Mouse (Mus musculus): ENCODE measurements at regions not wholly inside any gene's neighbourhood (a gene's known extent, or its start where the extent isn't known, plus 50 kb on each side); places are given as distances from the start of the nearest gene placed in this dataset.

DNA sequence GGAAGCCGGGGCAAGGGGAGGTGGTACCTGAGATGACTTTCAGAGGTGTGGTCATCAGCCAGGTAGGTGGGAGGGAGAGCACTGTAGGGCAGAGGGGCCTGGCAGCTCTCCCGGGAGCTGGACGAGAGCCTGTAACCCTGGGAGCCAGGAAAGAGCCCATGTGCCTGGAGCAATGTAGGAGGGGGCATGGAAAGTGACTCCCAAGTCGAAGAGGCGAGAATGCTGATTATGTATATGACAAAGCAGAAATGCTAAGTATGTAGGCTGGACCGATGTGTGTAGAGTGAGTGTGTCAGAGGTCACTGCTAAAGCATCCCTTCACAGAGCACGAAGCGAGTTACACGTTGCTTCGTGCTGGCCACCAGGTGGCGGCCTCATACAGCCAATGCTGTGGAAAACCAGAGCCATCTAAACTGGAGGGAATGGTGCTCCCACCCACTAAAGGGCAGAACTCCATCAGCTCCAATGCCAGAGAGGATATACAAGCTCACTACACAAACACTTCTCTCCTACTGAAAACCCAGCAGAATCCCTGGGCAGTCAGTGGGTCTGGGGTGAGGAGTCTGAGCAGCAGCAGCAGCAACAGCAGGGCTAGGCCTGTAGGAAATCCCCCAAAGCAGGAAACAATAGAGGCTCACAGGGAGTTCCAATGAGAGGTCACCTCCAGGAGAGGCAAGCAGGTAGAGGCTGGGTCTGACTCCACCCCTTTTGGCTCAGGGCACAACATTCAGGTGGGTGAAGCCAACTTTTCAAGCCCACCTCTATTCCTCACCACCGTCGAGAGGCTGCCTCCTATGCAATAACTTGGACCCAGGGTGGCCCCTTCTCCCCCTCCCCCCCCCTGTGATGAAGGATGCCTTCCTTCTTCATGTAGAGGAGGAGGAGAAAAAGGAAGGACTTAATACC, 116.9 kb upstream of the Klf14 start:
- H3K9ac ChIP-seq = no peak overlapping the region
- H3K27ac ChIP-seq (replicated peaks) = no peak overlapping the region
- ATAC-seq (ENCODE audit: insufficient read depth) = no peak
- WGBS (ENCODE audit: insufficient replicate concordance) = 43% methylated on average over 13 of the region's 13 CpGs
- no peaks in the 10 kb centered on the region for H3K36me3 ChIP-seq (replicated peaks)
- no peak overlapping the region for H3K4me2 ChIP-seq
- H3K9me3 ChIP-seq (replicated peaks) = no peaks in the 10 kb centered on the region
- no peaks in the 10 kb centered on the region for H3K27me3 ChIP-seq
- H3K4me3 ChIP-seq (replicated peaks) = no peak overlapping the region
- peaks cover 21% of the 10 kb centered on the region for H3K4me1 ChIP-seq (replicated peaks)

- no peak overlapping the region for H3K4me3 ChIP-seq (replicated peaks)
- no peaks in the 10 kb centered on the region for H3K36me3 ChIP-seq (replicated peaks)
- no peaks in the 10 kb centered on the region for H3K27me3 ChIP-seq
- 74% methylated on average over 6 of the region's 6 CpGs for WGBS (ENCODE audit: insufficient replicate concordance)
- ATAC-seq (ENCODE audit: insufficient read depth) = no peak
- H3K4me1 ChIP-seq (replicated peaks) = peaks cover 21% of the 10 kb centered on the region
- no peak overlapping the region for H3K27ac ChIP-seq (replicated peaks)
- H3K4me2 ChIP-seq = no peak overlapping the region
- no peaks in the 10 kb centered on the region for H3K9me3 ChIP-seq (replicated peaks)
- H3K9ac ChIP-seq = no peak overlapping the region
These were observed 117.6 kb upstream of the Klf14 start for GRCm38 (mm10) chr6:31076478-31076834.

GRCm38 (mm10) chr6:31077216-31077615, 118.3 kb upstream of the Klf14 start:
- Histone ChIP-seq H3K9me3 (replicated peaks) (no peaks in the 10 kb centered on the region), H3K27me3 (no peaks in the 10 kb centered on the region), H3K36me3 (replicated peaks) (no peaks in the 10 kb centered on the region), H3K9ac (no peak overlapping the region), H3K27ac (replicated peaks) (no peak overlapping the region), H3K4me3 (replicated peaks) (no peak overlapping the region), H3K4me1 (replicated peaks) (peaks cover 21% of the 10 kb centered on the region), H3K4me2 (no peak overlapping the region)
- WGBS (ENCODE audit: insufficient replicate concordance) = 40% methylated on average over 9 of the region's 9 CpGs
- no peak for ATAC-seq (ENCODE audit: insufficient read depth)

- no peaks in the 10 kb centered on the region for H3K9me3 ChIP-seq (replicated peaks)
- H3K36me3 ChIP-seq (replicated peaks) = no peaks in the 10 kb centered on the region
- no peaks in the 10 kb centered on the region for H3K27me3 ChIP-seq
- no peak overlapping the region for H3K4me2 ChIP-seq
- 57% methylated on average over 9 of the region's 9 CpGs for WGBS (ENCODE audit: insufficient replicate concordance)
- ATAC-seq (ENCODE audit: insufficient read depth) = no peak
- H3K4me3 ChIP-seq (replicated peaks) = no peak overlapping the region
- H3K9ac ChIP-seq = no peak overlapping the region
- peaks cover 21% of the 10 kb centered on the region for H3K4me1 ChIP-seq (replicated peaks)
- no peak overlapping the region for H3K27ac ChIP-seq (replicated peaks)
These were observed 118.9 kb upstream of the Klf14 start for GRCm38 (mm10) chr6:31077779-31078178.

DNA sequence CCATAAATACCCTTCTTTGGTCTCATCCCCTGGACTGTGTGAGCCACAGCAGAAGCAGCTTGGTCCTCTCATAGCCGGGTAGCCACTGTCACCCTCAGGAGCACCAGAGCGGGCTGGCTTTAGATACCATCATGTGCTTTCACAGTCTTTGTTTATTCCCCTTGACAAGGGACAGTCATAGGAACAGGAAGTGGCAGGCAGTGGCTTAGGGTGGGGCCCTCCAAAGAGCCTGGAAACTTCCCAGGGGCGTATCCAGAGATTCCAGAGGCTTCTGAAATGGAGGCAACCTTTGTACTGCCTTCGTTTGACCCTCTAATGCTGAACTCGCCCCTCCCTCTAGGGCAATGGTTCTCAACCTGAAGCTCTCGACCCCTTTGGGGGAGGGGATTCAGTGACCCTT, 119.5 kb upstream of the Klf14 start:
- H3K4me3 ChIP-seq (replicated peaks) = no peak overlapping the region
- no peaks in the 10 kb centered on the region for H3K9me3 ChIP-seq (replicated peaks)
- H3K4me2 ChIP-seq = no peak overlapping the region
- H3K27me3 ChIP-seq = no peaks in the 10 kb centered on the region
- H3K9ac ChIP-seq = no peak overlapping the region
- H3K27ac ChIP-seq (replicated peaks) = no peak overlapping the region
- ATAC-seq (ENCODE audit: insufficient read depth) = no peak
- peaks cover 21% of the 10 kb centered on the region for H3K4me1 ChIP-seq (replicated peaks)
- no peaks in the 10 kb centered on the region for H3K36me3 ChIP-seq (replicated peaks)
- WGBS (ENCODE audit: insufficient replicate concordance) = 36% methylated on average over 6 of the region's 6 CpGs

GRCm38 (mm10) chr6:31079586-31080259, 120.8 kb upstream of the Klf14 start:
- H3K4me2 ChIP-seq = no peak overlapping the region
- peaks cover 21% of the 10 kb centered on the region for H3K4me1 ChIP-seq (replicated peaks)
- H3K27me3 ChIP-seq = no peaks in the 10 kb centered on the region
- 46% methylated on average over 14 of the region's 14 CpGs for WGBS (ENCODE audit: insufficient replicate concordance)
- H3K4me3 ChIP-seq (replicated peaks) = no peak overlapping the region
- H3K9ac ChIP-seq = no peak overlapping the region
- no peak overlapping the region for H3K27ac ChIP-seq (replicated peaks)
- H3K36me3 ChIP-seq (replicated peaks) = no peaks in the 10 kb centered on the region
- H3K9me3 ChIP-seq (replicated peaks) = no peaks in the 10 kb centered on the region
- no peak for ATAC-seq (ENCODE audit: insufficient read depth)

GRCm38 (mm10) chr6:31080279-31080678, 121.4 kb upstream of the Klf14 start:
- WGBS (ENCODE audit: insufficient replicate concordance) = 69% methylated on average over 4 of the region's 4 CpGs
- Histone ChIP-seq H3K27me3 (no peaks in the 10 kb centered on the region), H3K4me2 (no peak overlapping the region), H3K4me1 (replicated peaks) (peaks cover 26% of the 10 kb centered on the region), H3K27ac (replicated peaks) (no peak overlapping the region), H3K9me3 (replicated peaks) (no peaks in the 10 kb centered on the region), H3K4me3 (replicated peaks) (no peak overlapping the region), H3K36me3 (replicated peaks) (no peaks in the 10 kb centered on the region), H3K9ac (no peak overlapping the region)
- ATAC-seq (ENCODE audit: insufficient read depth) = no peak

DNA sequence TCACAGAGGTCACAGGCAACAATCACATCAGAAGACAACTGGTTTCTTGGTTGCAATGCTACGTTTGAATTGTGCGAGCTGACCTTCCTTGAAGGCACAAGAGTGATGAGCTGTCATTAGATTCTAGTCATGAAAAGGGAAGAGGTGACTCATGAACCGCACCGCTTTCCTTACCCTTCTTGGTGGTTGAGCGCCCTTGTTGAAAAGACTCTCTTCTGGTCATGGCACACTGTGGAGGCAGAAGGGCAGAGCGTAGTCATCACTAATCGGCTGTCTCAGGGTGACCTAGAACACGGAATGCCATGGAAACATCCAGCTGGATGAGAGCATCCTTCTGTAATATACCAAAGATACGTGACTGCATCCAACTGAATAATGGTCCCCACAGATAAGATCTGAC, 121.8 kb upstream of the Klf14 start:
- peaks cover 29% of the 10 kb centered on the region for H3K4me1 ChIP-seq (replicated peaks)

DNA sequence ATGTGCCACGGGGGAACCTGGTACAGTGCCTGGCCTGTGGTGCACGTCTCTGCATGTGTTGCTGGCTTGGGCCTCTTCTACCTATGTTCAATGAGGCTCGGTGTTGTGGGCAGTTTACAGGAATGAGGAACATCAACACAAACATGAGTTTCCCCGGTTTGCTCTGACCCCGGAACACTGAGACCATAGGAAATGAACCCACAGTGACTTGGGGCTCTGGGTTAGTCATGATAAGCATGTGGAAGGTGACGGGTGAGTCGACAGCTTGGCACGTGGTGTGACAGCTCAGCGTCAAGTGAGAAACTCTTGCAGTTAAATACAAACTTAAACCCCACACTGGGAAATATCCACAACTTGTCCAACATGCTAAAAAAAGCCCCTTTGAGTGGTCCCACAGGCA, 122.4 kb upstream of the Klf14 start:
- peaks cover 32% of the 10 kb centered on the region for H3K4me1 ChIP-seq (replicated peaks)
- 34% methylated on average over 9 of the region's 9 CpGs for WGBS (ENCODE audit: insufficient replicate concordance)
- no peak for ATAC-seq (ENCODE audit: insufficient read depth)
- H3K4me2 ChIP-seq = no peak overlapping the region
- no peaks in the 10 kb centered on the region for H3K27me3 ChIP-seq
- H3K9ac ChIP-seq = no peak overlapping the region
- no peaks in the 10 kb centered on the region for H3K36me3 ChIP-seq (replicated peaks)
- no peaks in the 10 kb centered on the region for H3K9me3 ChIP-seq (replicated peaks)
- no peak overlapping the region for H3K27ac ChIP-seq (replicated peaks)
- H3K4me3 ChIP-seq (replicated peaks) = no peak overlapping the region

More for the DNA sequence above, 121.8 kb upstream of the Klf14 start:
- no peak for ATAC-seq (ENCODE audit: insufficient read depth)
- Histone ChIP-seq H3K9ac (no peak overlapping the region), H3K9me3 (replicated peaks) (no peaks in the 10 kb centered on the region), H3K27ac (replicated peaks) (no peak overlapping the region), H3K4me2 (no peak overlapping the region), H3K4me3 (replicated peaks) (no peak overlapping the region), H3K27me3 (no peaks in the 10 kb centered on the region), H3K36me3 (replicated peaks) (no peaks in the 10 kb centered on the region)
- WGBS (ENCODE audit: insufficient replicate concordance) = 67% methylated on average over 9 of the region's 9 CpGs

GRCm38 (mm10) chr6:31081988-31082387, 123.1 kb upstream of the Klf14 start:
- Histone ChIP-seq H3K27ac (replicated peaks) (no peak overlapping the region), H3K9me3 (replicated peaks) (no peaks in the 10 kb centered on the region), H3K4me3 (replicated peaks) (no peak overlapping the region), H3K36me3 (replicated peaks) (no peaks in the 10 kb centered on the region), H3K27me3 (no peaks in the 10 kb centered on the region), H3K4me2 (no peak overlapping the region), H3K4me1 (replicated peaks) (peaks cover 34% of the 10 kb centered on the region), H3K9ac (no peak overlapping the region)
- WGBS (ENCODE audit: insufficient replicate concordance) = 69% methylated on average over 7 of the region's 7 CpGs
- ATAC-seq (ENCODE audit: insufficient read depth) = no peak

DNA sequence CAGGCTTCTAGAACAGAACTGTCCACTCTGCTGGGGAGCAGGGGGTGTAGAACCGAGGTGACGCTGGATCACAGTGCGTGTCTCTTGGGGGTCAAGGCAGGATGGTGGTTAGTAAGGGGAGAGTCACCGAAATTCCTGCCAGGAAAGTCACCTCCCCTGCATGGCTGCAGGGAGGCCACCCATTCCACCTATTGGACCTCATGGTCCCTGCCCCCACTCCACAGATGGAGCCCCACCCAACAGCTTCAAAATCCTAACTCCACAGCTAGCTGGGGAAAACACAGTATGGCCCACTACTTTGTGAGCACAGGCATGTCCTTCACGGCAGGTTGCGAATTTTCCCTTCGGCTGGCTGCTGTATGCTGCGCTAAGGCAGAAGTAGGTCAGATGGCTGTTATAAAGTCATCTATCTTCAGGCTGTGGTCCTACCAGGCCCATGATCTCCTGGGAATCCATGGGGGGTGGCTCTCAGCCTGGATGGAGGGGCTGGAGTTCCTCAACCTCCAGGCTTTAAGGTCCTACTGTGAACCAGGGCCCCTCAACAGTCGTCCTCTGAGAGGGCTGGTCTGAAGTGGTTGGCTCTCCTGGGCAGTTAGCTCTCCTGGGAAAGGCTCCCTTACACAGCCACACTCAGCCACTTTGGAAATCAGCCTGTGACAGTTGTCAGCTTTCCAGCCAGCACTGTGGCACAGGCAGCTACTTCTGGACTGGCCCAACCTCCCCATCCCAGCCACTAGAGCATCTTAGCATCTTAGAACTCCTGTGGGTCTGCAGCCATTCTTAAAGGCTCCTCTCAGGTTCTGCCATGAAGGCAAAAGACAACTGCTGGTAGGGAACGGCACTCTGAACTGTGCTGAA, 124.0 kb upstream of the Klf14 start:
- H3K27me3 ChIP-seq = no peaks in the 10 kb centered on the region
- H3K9ac ChIP-seq = no peak overlapping the region
- no peaks in the 10 kb centered on the region for H3K9me3 ChIP-seq (replicated peaks)
- peaks cover 27% of the 10 kb centered on the region for H3K4me1 ChIP-seq (replicated peaks)
- no peak overlapping the region for H3K4me2 ChIP-seq
- WGBS (ENCODE audit: insufficient replicate concordance) = 80% methylated on average over 10 of the region's 10 CpGs
- H3K4me3 ChIP-seq (replicated peaks) = no peak overlapping the region
- no peak overlapping the region for H3K27ac ChIP-seq (replicated peaks)
- no peaks in the 10 kb centered on the region for H3K36me3 ChIP-seq (replicated peaks)
- no peak for ATAC-seq (ENCODE audit: insufficient read depth)

Measured in liver, embryonic 15.5 days (tissue).